Mouse (Mus musculus): ENCODE data around the gene Acbd6.

DNA sequence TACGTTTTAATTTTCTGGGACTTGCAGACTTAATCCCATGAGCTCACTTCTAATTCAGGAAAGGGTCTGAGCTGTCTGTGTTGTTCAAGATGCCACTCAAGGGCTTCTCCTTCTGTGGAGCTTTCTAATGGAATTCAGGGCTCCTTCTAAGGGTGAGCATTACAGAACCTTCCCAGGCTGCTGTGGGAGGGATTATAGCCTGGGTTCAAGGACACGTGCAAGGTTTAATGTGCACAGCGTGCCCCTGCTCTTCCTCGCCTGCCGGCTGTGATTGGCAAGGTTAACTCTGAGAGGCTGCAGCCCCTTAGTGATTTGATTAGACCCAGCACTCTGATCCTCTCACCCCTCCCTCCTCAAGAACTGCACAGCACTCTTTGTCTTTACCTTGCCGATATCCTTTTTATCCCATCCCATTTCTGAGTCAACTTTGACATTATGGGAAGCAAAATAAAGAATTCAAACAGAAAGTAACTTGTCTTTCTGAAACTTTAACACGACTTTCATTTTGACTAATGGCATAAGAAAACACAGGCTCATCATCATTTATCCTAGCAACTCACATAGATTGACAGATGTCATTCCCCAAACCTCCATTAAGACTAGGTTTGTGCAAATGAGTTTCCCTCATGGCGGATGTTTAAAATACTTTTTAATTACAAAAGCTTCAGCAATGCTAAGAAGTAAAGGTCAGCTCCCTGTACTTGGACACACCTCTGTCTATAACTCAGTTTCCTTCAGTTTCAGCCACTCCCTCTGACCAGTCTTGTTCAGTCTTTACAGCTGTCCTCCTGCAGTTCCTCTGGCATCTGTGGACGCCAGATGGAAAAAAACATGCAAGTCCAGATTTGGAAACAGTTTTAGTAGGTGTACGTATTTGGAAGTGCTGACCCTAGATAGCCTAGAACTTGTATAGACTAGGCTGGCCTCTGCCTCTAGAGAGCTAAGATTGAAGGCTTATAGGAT is 88.7 kb downstream of the Acbd6 start:
- TF ChIP-seq POLR2A (IDR thresholded peaks at IDR 0.05; ENCODE audit: low read depth, low read length), result no peak
- TF ChIP-seq CTCF (IDR thresholded peaks at IDR 0.05; ENCODE audit: extremely low read depth, insufficient read length, insufficient replicate concordance, low read depth, low read length), result no peak

Measured in small intestine, adult 2 months (tissue).